Mouse (Mus musculus) embryonic facial prominence, embryonic 14.5 days (tissue): Measurements from ENCODE around the gene Agr2. TPM values are rescaled to one million over a fixed set of nuclear protein-coding genes. Genes with fewer than 3 reads are reported as not detected.
A peak's percentile ranks its signal among the peaks of the same experiment; 100 is the strongest.

Experiments used
- ATAC-seq: fragments of 200-750 bp; cut with Nextera tagmentation; 2 replicates; pipeline ENCODE4 v1.8.0; 2017; ENCODE audit warnings: low read depth, moderate number of reproducible peaks, moderate TSS enrichment
- DNase-seq: peaks from one replicate; pipeline ENCODE4 v3.0.0-alpha.2; 2015; ENCODE audit warnings: low spot score
- H3K27ac ChIP-seq: fragments of 300-500 bp; sonication (generic); replicated peaks from 2 replicates; pipeline ENCODE4 v1.5.1; 2014; ENCODE audit warnings: low read depth, mild to moderate bottlenecking, low read length, moderate library complexity
- H3K27me3 ChIP-seq: fragments of 300-500 bp; sonication (generic); replicated peaks from 2 replicates; pipeline ENCODE4 v1.6.1; 2014; ENCODE audit warnings: low read length; ENCODE audit not compliant: control insufficient read depth, insufficient read depth
- H3K36me3 ChIP-seq: fragments of 300-500 bp; sonication (generic); 2 replicates; pipeline ENCODE4 v1.6.1; 2014; ENCODE audit warnings: low read length, mixed read lengths; ENCODE audit not compliant: control insufficient read depth, insufficient read depth
- H3K4me1 ChIP-seq: fragments of 300-500 bp; sonication (generic); 2 replicates; pipeline ENCODE4 v1.6.1; 2014; ENCODE audit warnings: antibody characterized with exemption, low read length; ENCODE audit not compliant: control insufficient read depth, insufficient read depth
- H3K4me2 ChIP-seq: fragments of 300-500 bp; sonication (generic); 2 replicates; pipeline ENCODE4 v1.6.1; 2014; ENCODE audit warnings: low read depth, mild to moderate bottlenecking, low read length, moderate library complexity, mixed read lengths
- H3K4me3 ChIP-seq: fragments of 300-500 bp; sonication (generic); 2 replicates; pipeline ENCODE4 v1.5.1; 2014; ENCODE audit warnings: low read depth, mild to moderate bottlenecking, low read length
- H3K9ac ChIP-seq: fragments of 300-500 bp; sonication (generic); 2 replicates; pipeline ENCODE4 v1.6.1; 2014; ENCODE audit warnings: low read depth, mild to moderate bottlenecking, low read length, moderate library complexity, mixed read lengths
- H3K9me3 ChIP-seq: fragments of 300-500 bp; sonication (generic); 2 replicates; pipeline ENCODE4 v1.6.1; 2016; ENCODE audit warnings: low read length; ENCODE audit not compliant: control insufficient read depth
- WGBS: fragments of 180-500 bp; shearing (Covaris S2); extraction: QIAGEN DNeasy Blood & Tissue Kit; methylation state at CpG from one replicate; pipeline ENCODE4 v1.1.7; 2014; 5-methylcytosine and 5-hydroxymethylcytosine counted together
- polyA plus RNA-seq: library from polyadenylated mRNA; unstranded; fragments of >200 nt; fragmentation: Nextera tagmentation; extraction: Ambion mirVana; gene quantifications from 2 replicates; pipeline ENCODE4 v1.2.1, GENCODE M21; 2014

Agr2 gene
- polyA plus RNA-seq, 1 experiment from 2014 or later = 7.9 TPM

DNA sequence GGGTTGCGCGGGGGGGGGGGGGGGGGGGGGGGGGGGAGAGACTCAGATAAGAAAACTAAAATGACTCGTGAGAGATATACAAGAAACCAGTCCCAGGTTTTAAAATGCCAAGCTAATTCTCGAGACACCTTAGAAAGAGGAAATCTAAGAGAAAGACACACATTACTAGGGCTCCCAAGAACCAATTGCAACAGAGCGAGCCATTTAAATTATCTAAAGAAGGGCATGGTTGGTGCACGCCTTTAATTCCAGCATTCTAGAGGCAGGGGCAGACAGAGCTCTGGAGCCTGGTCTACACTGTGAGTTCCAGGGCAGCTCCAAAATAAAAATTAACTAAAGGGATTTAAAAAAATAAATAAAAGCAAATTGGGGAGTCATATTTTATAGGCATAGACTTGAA, 37.0 kb downstream of the Agr2 start:
- WGBS = 78% methylated on average over 4 of the region's 6 CpGs
- no peak overlapping the region for H3K4me3 ChIP-seq
- no peak overlapping the region for H3K9ac ChIP-seq
- H3K9me3 ChIP-seq = no peaks in the 10 kb centered on the region
- no peak overlapping the region for H3K4me2 ChIP-seq
- no peaks in the 10 kb centered on the region for H3K4me1 ChIP-seq
- ATAC-seq = no peak
- DNase-seq = no peak
- no peaks in the 10 kb centered on the region for H3K27me3 ChIP-seq
- H3K36me3 ChIP-seq = no peaks in the 10 kb centered on the region
- H3K27ac ChIP-seq = no peak overlapping the region

DNA sequence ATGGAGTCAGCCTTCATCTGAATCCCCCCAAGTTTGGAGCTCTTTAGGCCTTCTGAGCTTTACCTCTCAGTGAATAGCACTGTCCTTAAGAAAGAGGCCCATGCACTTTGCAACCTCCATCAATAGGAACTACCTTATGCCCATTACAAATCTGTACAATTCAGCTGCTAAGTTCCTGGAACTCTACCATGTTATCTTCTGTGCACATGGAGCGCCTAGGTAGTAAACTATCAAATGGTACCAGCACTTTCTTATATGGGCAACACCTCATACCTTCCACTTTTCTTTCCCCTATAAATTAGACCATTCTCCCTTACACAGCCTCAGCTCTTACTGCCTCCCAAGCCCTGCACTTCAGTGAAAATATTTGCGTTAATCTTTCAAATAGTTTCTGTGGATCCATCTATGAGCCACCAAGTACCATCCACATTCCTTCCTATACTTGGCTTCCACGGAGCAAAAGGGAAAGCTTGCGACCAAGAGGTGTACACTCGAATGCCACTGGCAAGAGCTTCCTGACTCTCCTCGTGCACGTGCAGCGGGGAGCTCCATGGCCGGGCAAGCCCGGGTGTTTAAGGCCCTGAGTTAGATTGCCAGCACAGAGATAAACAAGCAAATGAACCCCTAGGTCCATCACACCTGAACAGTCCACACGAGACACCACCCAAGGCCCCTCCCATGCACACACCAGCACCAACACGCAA, 38.1 kb downstream of the Agr2 start:
- H3K27ac ChIP-seq = no peak overlapping the region
- no peaks in the 10 kb centered on the region for H3K4me1 ChIP-seq
- DNase-seq = no peak
- no peak overlapping the region for H3K9ac ChIP-seq
- 80% methylated on average over 12 of the region's 12 CpGs for WGBS
- no peaks in the 10 kb centered on the region for H3K36me3 ChIP-seq
- no peak overlapping the region for H3K4me2 ChIP-seq
- no peaks in the 10 kb centered on the region for H3K27me3 ChIP-seq
- no peak overlapping the region for H3K4me3 ChIP-seq
- H3K9me3 ChIP-seq = no peaks in the 10 kb centered on the region
- no peak for ATAC-seq

DNA sequence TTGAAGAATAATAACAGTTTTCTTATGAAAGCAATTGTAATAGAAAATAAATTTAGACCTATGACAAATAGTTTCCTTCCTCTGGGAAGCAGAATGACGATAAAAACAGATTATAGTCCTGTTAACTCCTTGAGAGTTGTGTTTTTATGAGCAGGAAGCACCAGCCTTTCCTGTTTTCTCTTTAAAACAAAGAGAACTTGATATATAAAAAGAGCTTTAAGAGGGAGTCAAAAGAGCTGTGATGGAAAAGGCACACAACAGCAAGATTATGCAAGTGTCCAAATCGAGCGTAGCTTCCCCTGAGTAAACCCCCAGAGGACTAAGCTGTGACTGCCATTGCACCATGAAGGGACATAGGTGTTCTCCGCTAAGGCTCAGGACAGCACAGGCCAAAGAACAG, 39.7 kb downstream of the Agr2 start:
- Histone ChIP-seq H3K9ac (no peak overlapping the region), H3K4me3 (no peak overlapping the region), H3K27ac (no peak overlapping the region), H3K9me3 (no peaks in the 10 kb centered on the region), H3K4me2 (no peak overlapping the region), H3K27me3 (no peaks in the 10 kb centered on the region), H3K4me1 (no peaks in the 10 kb centered on the region), H3K36me3 (no peaks in the 10 kb centered on the region)
- WGBS = 73% methylated on average over 4 of the region's 4 CpGs
- DNase-seq = no peak
- ATAC-seq = no peak

DNA sequence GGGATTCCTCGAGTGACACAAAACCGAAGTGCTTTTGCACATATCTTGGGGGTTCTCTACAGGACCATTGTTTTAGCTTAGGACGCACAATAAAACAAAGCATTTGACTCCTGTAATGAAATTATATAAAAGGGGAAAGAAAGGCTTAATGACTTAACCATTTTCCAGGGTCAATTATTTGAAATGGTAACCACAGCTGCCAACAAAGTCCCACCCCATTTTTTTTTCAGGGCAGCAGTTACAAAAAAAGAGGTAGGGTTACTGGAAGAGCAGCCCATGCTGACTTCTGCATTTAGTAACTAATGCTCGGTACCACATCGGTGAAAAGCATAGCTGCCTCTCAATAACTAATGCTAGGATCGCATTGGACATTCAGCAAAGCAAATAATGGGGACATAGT, 42.8 kb downstream of the Agr2 start:
- no peak overlapping the region for H3K27ac ChIP-seq
- no peak overlapping the region for H3K4me3 ChIP-seq
- no peaks in the 10 kb centered on the region for H3K4me1 ChIP-seq
- ATAC-seq = no peak
- H3K4me2 ChIP-seq = no peak overlapping the region
- no peak for DNase-seq
- H3K9me3 ChIP-seq = no peaks in the 10 kb centered on the region
- no peak overlapping the region for H3K9ac ChIP-seq
- H3K27me3 ChIP-seq = no peaks in the 10 kb centered on the region
- no peaks in the 10 kb centered on the region for H3K36me3 ChIP-seq
- 91% methylated on average over 6 of the region's 6 CpGs for WGBS

DNA sequence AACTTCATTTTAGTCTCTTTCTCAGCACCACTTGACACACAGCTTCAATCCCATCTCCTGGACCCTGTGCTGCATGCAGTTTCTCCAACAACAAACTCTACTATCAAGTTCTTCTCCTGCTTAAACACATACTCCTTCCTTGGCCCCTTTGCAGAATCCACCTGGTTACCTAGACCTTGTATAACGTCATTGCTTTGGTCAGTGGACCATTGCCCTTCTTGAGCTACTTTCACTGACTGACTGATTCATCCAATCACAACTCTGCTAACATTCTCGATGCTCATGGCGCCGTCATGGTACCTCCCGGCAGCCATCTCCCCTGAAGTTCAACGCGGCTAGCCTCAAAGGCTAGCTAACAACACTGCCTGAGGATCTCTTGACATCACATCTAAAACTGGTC, 43.4 kb downstream of the Agr2 start:
- no peak for ATAC-seq
- Histone ChIP-seq H3K9me3 (no peaks in the 10 kb centered on the region), H3K9ac (no peak overlapping the region), H3K27ac (no peak overlapping the region), H3K27me3 (no peaks in the 10 kb centered on the region), H3K4me2 (no peak overlapping the region), H3K4me1 (no peaks in the 10 kb centered on the region), H3K4me3 (no peak overlapping the region), H3K36me3 (no peaks in the 10 kb centered on the region)
- DNase-seq = no peak
- 96% methylated on average over 7 of the region's 7 CpGs for WGBS

DNA sequence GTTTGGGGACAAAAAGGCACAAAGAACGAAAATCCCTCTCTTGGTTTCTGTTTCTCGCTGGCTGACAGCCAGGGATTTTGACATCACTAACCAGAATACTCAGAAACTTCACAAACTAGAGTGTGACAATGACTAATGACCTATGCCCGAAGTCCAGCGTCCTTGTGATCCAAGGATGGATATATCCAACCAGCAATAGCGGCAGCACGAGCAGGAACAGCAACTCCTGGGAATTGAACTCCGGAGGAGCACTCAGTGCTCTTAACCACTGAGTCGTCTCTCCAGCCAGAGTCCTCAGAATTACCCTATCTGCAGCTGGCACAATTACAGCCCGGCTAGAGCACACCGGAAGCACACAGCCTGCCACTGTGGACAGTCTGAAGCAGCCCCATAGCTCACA, 44.1 kb downstream of the Agr2 start:
- no peaks in the 10 kb centered on the region for H3K4me1 ChIP-seq
- WGBS = 80% methylated on average over 10 of the region's 10 CpGs

DNA sequence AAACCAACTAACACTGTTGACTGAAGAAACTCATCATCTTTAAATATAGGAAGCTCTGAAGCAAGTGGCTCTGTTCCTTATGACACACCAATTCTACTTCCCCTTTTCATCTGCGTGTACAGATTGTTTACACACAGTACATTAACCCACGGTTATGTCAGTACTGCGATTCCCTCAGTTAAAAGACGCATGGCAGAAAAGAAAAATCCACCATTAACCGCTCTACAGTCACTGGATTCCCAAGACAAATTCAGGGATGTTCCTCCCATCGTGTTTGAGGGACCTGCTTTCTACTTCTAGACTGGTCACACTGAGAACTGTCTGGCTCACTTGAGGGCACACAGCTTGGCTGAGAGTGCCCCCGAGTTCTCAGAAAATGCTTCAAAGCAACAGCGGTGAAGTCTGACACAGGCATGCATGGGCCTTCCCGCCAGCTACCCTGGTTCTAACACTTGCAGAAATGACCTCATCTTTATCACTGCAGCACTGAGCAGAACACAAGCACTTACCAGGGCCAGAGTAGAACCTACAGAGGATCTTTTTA, 46.9 kb downstream of the Agr2 start:
- Histone ChIP-seq H3K4me1 (no peaks in the 10 kb centered on the region), H3K27me3 (no peaks in the 10 kb centered on the region), H3K9me3 (no peaks in the 10 kb centered on the region), H3K27ac (no peak overlapping the region), H3K4me2 (peak overlapping the region; percentile 7; the same call in 1 of the 2 replicates), H3K9ac (no peak overlapping the region), H3K36me3 (no peaks in the 10 kb centered on the region), H3K4me3 (no peak overlapping the region)
- DNase-seq (peak; percentile 2), ATAC-seq (no peak)
- WGBS = 74% methylated on average over 9 of the region's 9 CpGs

More for the DNA sequence above, 44.1 kb downstream of the Agr2 start:
- Histone ChIP-seq H3K4me3 (no peak overlapping the region), H3K36me3 (no peaks in the 10 kb centered on the region), H3K9ac (no peak overlapping the region), H3K9me3 (no peaks in the 10 kb centered on the region), H3K27me3 (no peaks in the 10 kb centered on the region), H3K4me2 (no peak overlapping the region), H3K27ac (no peak overlapping the region)
- DNase-seq (no peak), ATAC-seq (no peak)

DNA sequence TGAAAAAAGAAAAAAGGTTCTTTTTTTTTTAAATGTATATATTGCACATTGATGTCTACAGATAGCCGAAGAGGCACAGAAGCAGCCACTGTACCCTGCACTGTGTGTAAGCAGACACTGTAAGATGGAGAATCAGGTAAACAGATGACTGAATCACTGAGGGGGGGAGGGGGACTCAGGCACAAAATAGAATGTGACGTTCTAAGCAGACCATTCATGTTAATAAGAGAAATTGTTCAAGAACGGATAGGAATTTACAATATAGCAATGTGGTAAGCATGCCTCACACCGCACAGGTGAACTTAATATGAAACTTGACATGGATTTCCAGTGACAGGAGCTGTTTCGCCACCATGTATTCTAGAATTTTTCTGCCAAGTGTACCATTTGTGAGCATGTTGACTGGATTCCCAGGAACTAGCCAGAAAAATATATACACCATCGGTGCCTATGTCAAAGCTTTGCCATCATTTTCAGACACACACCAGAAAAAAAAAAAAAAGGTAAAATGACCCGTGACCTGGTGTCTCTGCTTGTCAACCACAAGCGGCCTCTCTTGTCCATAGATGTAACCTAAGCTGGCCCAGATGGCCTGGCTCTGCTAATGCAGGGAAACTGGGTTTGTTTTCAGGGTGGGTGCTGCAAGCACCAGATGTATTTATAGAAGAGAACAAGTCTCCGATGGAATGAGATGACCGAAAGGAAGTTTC, 48.0 kb downstream of the Agr2 start:
- H3K4me2 ChIP-seq = peak overlapping the region; percentile 97
- no peak overlapping the region; the same call in 1 of the 2 replicates for H3K9ac ChIP-seq
- WGBS = 38% methylated on average over 10 of the region's 10 CpGs
- peak overlapping the region; percentile 82 for H3K4me3 ChIP-seq
- no peaks in the 10 kb centered on the region for H3K4me1 ChIP-seq
- ATAC-seq (no peak), DNase-seq (peak; percentile 56)
- no peak overlapping the region for H3K27ac ChIP-seq
- no peaks in the 10 kb centered on the region for H3K36me3 ChIP-seq
- no peaks in the 10 kb centered on the region for H3K27me3 ChIP-seq
- H3K9me3 ChIP-seq = no peaks in the 10 kb centered on the region

DNA sequence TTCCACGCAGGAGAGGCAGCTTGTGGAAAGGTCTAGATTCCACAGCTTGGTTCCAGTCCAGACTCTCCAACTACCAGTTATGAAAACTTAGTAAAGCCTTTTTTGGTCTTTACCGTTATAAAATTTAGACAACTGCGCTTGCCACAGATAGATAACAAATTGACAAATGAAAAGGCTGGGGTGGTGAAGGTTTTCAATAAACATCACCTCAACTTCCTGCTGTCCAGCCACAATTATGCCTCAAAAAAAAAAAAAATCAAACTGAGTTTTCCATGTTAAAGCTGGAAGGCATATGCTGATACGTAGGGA, 48.5 kb downstream of the Agr2 start:
- H3K4me1 ChIP-seq = no peaks in the 10 kb centered on the region
- H3K9ac ChIP-seq = peak overlapping the region; percentile 79; the same call in 1 of the 2 replicates
- ATAC-seq = no peak
- H3K27me3 ChIP-seq = no peaks in the 10 kb centered on the region
- H3K4me2 ChIP-seq = peak overlapping the region; percentile 97
- H3K4me3 ChIP-seq = peak overlapping the region; percentile 82
- WGBS = 34% methylated on average over 4 of the region's 4 CpGs
- H3K9me3 ChIP-seq = no peaks in the 10 kb centered on the region
- H3K27ac ChIP-seq = no peak overlapping the region
- H3K36me3 ChIP-seq = no peaks in the 10 kb centered on the region
- DNase-seq = no peak
